In genomic region chr2:91078314-91079025, GRCm38 (mm10) we compare ENCODE assay signal across 8 mouse cellular contexts. TPM values are rescaled to one million over a fixed set of nuclear protein-coding genes. Genes with fewer than 3 reads are reported as not detected.
DNase-seq lines count a peak whose midpoint lies in the region; ATAC-seq and TF ChIP-seq lines count a peak whose summit lies in the region.

No protein-coding gene starts in this region.

- intact Hi-C loops in gastrocnemius, postnatal 36 days (cut with DNase I): no loop called here

- H3K9ac ChIP-seq in embryonic facial prominence, embryonic 12.5 days: peak overlapping the region; percentile 78
- peak overlapping the region; percentile 63 for H3K9ac ChIP-seq in intestine, embryonic 15.5 days
- peak overlapping the region; percentile 69 for H3K9ac ChIP-seq in midbrain, postnatal 0 days (replicated peaks; ENCODE audit: low read length, poor library complexity, severe bottlenecking)

- DNase-seq in frontal cortex, postnatal 25 days (ENCODE audit: low spot score in 2 of 2): no peak
- peak; percentile 79 for DNase-seq in A20 (ENCODE audit: low read depth, low spot score)
- DNase-seq in midbrain, postnatal 0 days (ENCODE audit: low spot score): peak; percentile 36
- no peak for DNase-seq in gastrocnemius, postnatal 36 days
- no peak for DNase-seq in frontal cortex, adult 2 months (ENCODE audit: extremely low spot score in 1 of 2, low spot score in 1 of 2)

- peak overlapping the region; percentile 55 for H3K4me3 ChIP-seq in embryonic facial prominence, embryonic 12.5 days
- H3K4me3 ChIP-seq in intestine, embryonic 15.5 days (replicated peaks): peak overlapping the region; percentile 49
- H3K4me3 ChIP-seq in midbrain, postnatal 0 days (ENCODE audit: low read depth, low read length): peak overlapping the region; percentile 46

- WGBS in embryonic facial prominence, embryonic 12.5 days: 0% methylated on average over 26 of the region's 36 CpGs
- WGBS in intestine, embryonic 15.5 days: 1% methylated on average over 27 of the region's 36 CpGs
- WGBS in midbrain, postnatal 0 days: under 1% methylated on average over 31 of the region's 36 CpGs

- peaks cover 11% of the 10 kb centered on the region for H3K4me1 ChIP-seq in embryonic facial prominence, embryonic 12.5 days
- peaks cover 2% of the 10 kb centered on the region for H3K4me1 ChIP-seq in intestine, embryonic 15.5 days (replicated peaks)
- H3K4me1 ChIP-seq in midbrain, postnatal 0 days (ENCODE audit: insufficient read depth, low read length): 0 out of 2 replicates have a peak, but pooled peaks cover 3% of the 10 kb centered on the region

- peak overlapping the region; percentile 99 for H3K4me2 ChIP-seq in embryonic facial prominence, embryonic 12.5 days (replicated peaks)
- peak overlapping the region; percentile 95 for H3K4me2 ChIP-seq in intestine, embryonic 15.5 days (replicated peaks)
- peak overlapping the region; percentile 87 for H3K4me2 ChIP-seq in midbrain, postnatal 0 days (ENCODE audit: low read depth, low read length, poor library complexity, severe bottlenecking)

- no peaks in the 10 kb centered on the region for H3K27me3 ChIP-seq in embryonic facial prominence, embryonic 12.5 days
- H3K27me3 ChIP-seq in intestine, embryonic 15.5 days (replicated peaks): no peaks in the 10 kb centered on the region
- H3K27me3 ChIP-seq in midbrain, postnatal 0 days (ENCODE audit: insufficient read depth, low read length): no peaks in the 10 kb centered on the region

- no peak overlapping the region for H3K27ac ChIP-seq in embryonic facial prominence, embryonic 12.5 days
- H3K27ac ChIP-seq in intestine, embryonic 15.5 days: no peak overlapping the region
- peak overlapping the region; percentile 39; the same call in 1 of the 2 replicates for H3K27ac ChIP-seq in midbrain, postnatal 0 days (ENCODE audit: low read depth, low read length)

- no peak for TF ChIP-seq CTCF in midbrain, postnatal 0 days (IDR thresholded peaks at IDR 0.05)

- H3K36me3 ChIP-seq in embryonic facial prominence, embryonic 12.5 days: no peaks in the 10 kb centered on the region
- H3K36me3 ChIP-seq in intestine, embryonic 15.5 days: no peaks in the 10 kb centered on the region
- H3K36me3 ChIP-seq in midbrain, postnatal 0 days (ENCODE audit: insufficient read depth, low read length): no peaks in the 10 kb centered on the region

- no peaks in the 10 kb centered on the region for H3K9me3 ChIP-seq in embryonic facial prominence, embryonic 12.5 days
- H3K9me3 ChIP-seq in intestine, embryonic 15.5 days: no peaks in the 10 kb centered on the region
- no peaks in the 10 kb centered on the region for H3K9me3 ChIP-seq in midbrain, postnatal 0 days (ENCODE audit: low read length)

- peak; percentile 48 for ATAC-seq in frontal cortex, adult (ENCODE audit: low TSS enrichment)
- ATAC-seq in embryonic facial prominence, embryonic 12.5 days (ENCODE audit: insufficient number of reproducible peaks, insufficient read depth, low FRiP score, low TSS enrichment): peak; percentile 84
- ATAC-seq in intestine, embryonic 15.5 days: peak; percentile 82
- ATAC-seq in midbrain, postnatal 0 days (ENCODE audit: low FRiP score): peak; percentile 72

RNA-seq across cellular contexts. Expression of gene Spi1, which starts 3.7 kb away (rescaled TPM):
- 4.0 and 4.9 TPM in 2 replicates for polyA plus RNA-seq in embryonic facial prominence, embryonic 12.5 days (2016; fragmentation: Nextera tagmentation; extraction: Ambion mirVana)
- polyA plus RNA-seq in intestine, embryonic 15.5 days (2015; fragmentation: Nextera tagmentation; extraction: Ambion mirVana): 7.9 and 8.9 TPM in 2 replicates
- 4.4 and 10.0 TPM in 2 replicates for total RNA-seq in midbrain, postnatal 0 days (2014; rRNA removed)
- 4.0 and 4.2 TPM in 2 replicates for polyA plus RNA-seq in midbrain, postnatal 0 days (2015; fragmentation: Nextera tagmentation; extraction: Ambion mirVana)
- 1 to 10 TPM in 1 of 2 experiments, under 1 TPM in 1; 0.91 to 1.1 TPM for total RNA-seq in gastrocnemius, postnatal 36 days (2021)
- 9.7 and 12.0 TPM in 2 replicates for polyA plus RNA-seq in frontal cortex, adult 2 months (2012; rRNA removed)

RNA-seq across cellular contexts. Expression of gene Slc39a13, which starts 8.3 kb away (rescaled TPM):
- 41.9 and 44.9 TPM in 2 replicates for polyA plus RNA-seq in embryonic facial prominence, embryonic 12.5 days (2016; fragmentation: Nextera tagmentation; extraction: Ambion mirVana)
- 26.5 and 32.4 TPM in 2 replicates for polyA plus RNA-seq in intestine, embryonic 15.5 days (2015; fragmentation: Nextera tagmentation; extraction: Ambion mirVana)
- total RNA-seq in midbrain, postnatal 0 days (2014; rRNA removed): 34.1 and 40.3 TPM in 2 replicates
- 22.7 and 26.3 TPM in 2 replicates for polyA plus RNA-seq in midbrain, postnatal 0 days (2015; fragmentation: Nextera tagmentation; extraction: Ambion mirVana)
- 10 to 100 TPM; 21.1 to 21.7 TPM for total RNA-seq in gastrocnemius, postnatal 36 days (2021)
- 53.8 and 54.3 TPM in 2 replicates for polyA plus RNA-seq in frontal cortex, adult 2 months (2012; rRNA removed)

RNA-seq across cellular contexts. Expression of gene Psmc3, which starts 24.7 kb away (rescaled TPM):
- polyA plus RNA-seq in embryonic facial prominence, embryonic 12.5 days (2016; fragmentation: Nextera tagmentation; extraction: Ambion mirVana): 307 and 326 TPM in 2 replicates
- 232 and 236 TPM in 2 replicates for polyA plus RNA-seq in intestine, embryonic 15.5 days (2015; fragmentation: Nextera tagmentation; extraction: Ambion mirVana)
- total RNA-seq in midbrain, postnatal 0 days (2014; rRNA removed): 166 and 183 TPM in 2 replicates
- 245 and 253 TPM in 2 replicates for polyA plus RNA-seq in midbrain, postnatal 0 days (2015; fragmentation: Nextera tagmentation; extraction: Ambion mirVana)
- 100 to 1,000 TPM; 223 to 229 TPM for total RNA-seq in gastrocnemius, postnatal 36 days (2021)
- polyA plus RNA-seq in frontal cortex, adult 2 months (2012; rRNA removed): 183 and 195 TPM in 2 replicates

RNA-seq across cellular contexts. Expression of gene Mybpc3, which starts 39.5 kb away (rescaled TPM):
- polyA plus RNA-seq in embryonic facial prominence, embryonic 12.5 days (2016; fragmentation: Nextera tagmentation; extraction: Ambion mirVana): 0.09 and 0.31 TPM in 2 replicates
- polyA plus RNA-seq in intestine, embryonic 15.5 days (2015; fragmentation: Nextera tagmentation; extraction: Ambion mirVana): 0.05 and 0.06 TPM in 2 replicates
- total RNA-seq in midbrain, postnatal 0 days (2014; rRNA removed): 0.09 TPM in 1 of 2 replicates, not detected in the other
- polyA plus RNA-seq in midbrain, postnatal 0 days (2015; fragmentation: Nextera tagmentation; extraction: Ambion mirVana): not detected in 2 replicates
- not detected for total RNA-seq in gastrocnemius, postnatal 36 days (2021)
- polyA plus RNA-seq in frontal cortex, adult 2 months (2012; rRNA removed): 0.30 and 0.61 TPM in 2 replicates

RNA-seq across cellular contexts. Expression of gene Rapsn, which starts 43.0 kb away (rescaled TPM):
- 6.6 and 8.3 TPM in 2 replicates for polyA plus RNA-seq in embryonic facial prominence, embryonic 12.5 days (2016; fragmentation: Nextera tagmentation; extraction: Ambion mirVana)
- polyA plus RNA-seq in intestine, embryonic 15.5 days (2015; fragmentation: Nextera tagmentation; extraction: Ambion mirVana): 1.2 and 1.5 TPM in 2 replicates
- 1.7 and 2.4 TPM in 2 replicates for total RNA-seq in midbrain, postnatal 0 days (2014; rRNA removed)
- polyA plus RNA-seq in midbrain, postnatal 0 days (2015; fragmentation: Nextera tagmentation; extraction: Ambion mirVana): 0.97 and 1.2 TPM in 2 replicates
- total RNA-seq in gastrocnemius, postnatal 36 days (2021): 10 to 100 TPM; 21.7 to 23.9 TPM
- polyA plus RNA-seq in frontal cortex, adult 2 months (2012; rRNA removed): 1.1 and 1.7 TPM in 2 replicates

Comparison
In these comparisons a context has a peak if more than half of its experiments do, and no peak if none do; other contexts are left out.
1. DNase-seq: peak in A20 (single experiment) and midbrain, postnatal 0 days (single experiment); none in frontal cortex, postnatal 25 days (0 of 2), gastrocnemius, postnatal 36 days (0 of 2) and frontal cortex, adult 2 months (0 of 2).
2. Peak in every context shown above with its lines, with median percentiles within 50 percentile points of each other: ATAC-seq, H3K4me2 ChIP-seq, H3K4me3 ChIP-seq and H3K9ac ChIP-seq.